Mouse (Mus musculus) hindbrain, embryonic 16.5 days (tissue): Measurements from ENCODE around the gene Sec23a. TPM values are rescaled to one million over a fixed set of nuclear protein-coding genes. Genes with fewer than 3 reads are reported as not detected.

Experiments
- ATAC-seq: fragments of 200-750 bp; cut with Nextera tagmentation; 2 replicates; pipeline ENCODE4 v1.8.0; 2017; ENCODE audit warnings: moderate TSS enrichment, moderate library complexity
- H3K27ac ChIP-seq: fragments of 300-500 bp; sonication (generic); 2 replicates; pipeline ENCODE4 v1.5.1; 2014; ENCODE audit warnings: low read depth, mild to moderate bottlenecking, control low read depth, low read length, moderate library complexity
- H3K27me3 ChIP-seq: fragments of 300-500 bp; sonication (generic); replicated peaks from 2 replicates; pipeline ENCODE4 v1.6.1; 2014; ENCODE audit warnings: low read length; ENCODE audit not compliant: control insufficient read depth, insufficient read depth
- H3K36me3 ChIP-seq: fragments of 300-500 bp; sonication (generic); 2 replicates; pipeline ENCODE4 v1.6.1; 2014; ENCODE audit warnings: mild to moderate bottlenecking, low read length, moderate library complexity, mixed read lengths; ENCODE audit not compliant: control insufficient read depth, insufficient read depth
- H3K4me1 ChIP-seq: fragments of 300-500 bp; sonication (generic); 2 replicates; pipeline ENCODE4 v1.6.1; 2014; ENCODE audit warnings: low read depth, low read length; ENCODE audit not compliant: control insufficient read depth, insufficient read depth
- H3K4me2 ChIP-seq: fragments of 300-500 bp; sonication (generic); 2 replicates; pipeline ENCODE4 v1.6.1; 2014; ENCODE audit warnings: mild to moderate bottlenecking, low read length, control low read depth, moderate library complexity
- H3K4me3 ChIP-seq: fragments of 300-500 bp; sonication (generic); 2 replicates; pipeline ENCODE4 v1.5.1; 2014; ENCODE audit warnings: mild to moderate bottlenecking, low read length, control low read depth, moderate library complexity
- H3K9ac ChIP-seq: fragments of 300-500 bp; sonication (generic); 2 replicates; pipeline ENCODE4 v1.6.1; 2014; ENCODE audit warnings: low read depth, mild to moderate bottlenecking, control low read depth, low read length, moderate library complexity
- H3K9me3 ChIP-seq: fragments of 300-500 bp; sonication (generic); 2 replicates; pipeline ENCODE4 v1.6.1; 2014; ENCODE audit warnings: mild to moderate bottlenecking, low read length, moderate library complexity; ENCODE audit not compliant: control insufficient read depth
- WGBS: fragments of 180-500 bp; shearing (Covaris S2); extraction: QIAGEN DNeasy Blood & Tissue Kit; methylation state at CpG from one replicate; pipeline ENCODE4 v1.1.7; 2014; 5-methylcytosine and 5-hydroxymethylcytosine counted together
- polyA plus RNA-seq: library from polyadenylated mRNA; unstranded; fragments of >200 nt; fragmentation: Nextera tagmentation; extraction: Ambion mirVana; gene quantifications from 2 replicates; pipeline ENCODE4 v1.2.1, GENCODE M21; 2015

Gene Sec23a
- polyA plus RNA-seq, 1 experiment from 2014 or later = 106 TPM

- H3K9me3 ChIP-seq = no peaks in the 10 kb centered on the region
- no peaks in the 10 kb centered on the region for H3K27me3 ChIP-seq
- no peak overlapping the region for H3K27ac ChIP-seq
- peaks cover 6% of the 10 kb centered on the region; the same call in 1 of the 2 replicates for H3K36me3 ChIP-seq
- H3K9ac ChIP-seq = no peak overlapping the region
- H3K4me1 ChIP-seq = no peaks in the 10 kb centered on the region
- H3K4me3 ChIP-seq = no peak overlapping the region
- ATAC-seq = no peak
- H3K4me2 ChIP-seq = no peak overlapping the region
- 92% methylated on average over 3 of the region's 3 CpGs for WGBS
These were observed 40.7 kb upstream of the Sec23a start for GRCm38 (mm10) chr12:59052470-59052869.

- no peak overlapping the region for H3K9ac ChIP-seq
- H3K36me3 ChIP-seq = peaks cover 19% of the 10 kb centered on the region
- H3K4me1 ChIP-seq = no peaks in the 10 kb centered on the region
- no peak overlapping the region for H3K4me2 ChIP-seq
- no peak overlapping the region for H3K4me3 ChIP-seq
- H3K9me3 ChIP-seq = no peaks in the 10 kb centered on the region
- H3K27ac ChIP-seq = no peak overlapping the region; the same call in 1 of the 2 replicates
- H3K27me3 ChIP-seq = no peaks in the 10 kb centered on the region
- no peak for ATAC-seq
- 40% methylated on average over 7 of the region's 7 CpGs for WGBS
These were observed 29.0 kb upstream of the Sec23a start for GRCm38 (mm10) chr12:59040851-59041250.

DNA sequence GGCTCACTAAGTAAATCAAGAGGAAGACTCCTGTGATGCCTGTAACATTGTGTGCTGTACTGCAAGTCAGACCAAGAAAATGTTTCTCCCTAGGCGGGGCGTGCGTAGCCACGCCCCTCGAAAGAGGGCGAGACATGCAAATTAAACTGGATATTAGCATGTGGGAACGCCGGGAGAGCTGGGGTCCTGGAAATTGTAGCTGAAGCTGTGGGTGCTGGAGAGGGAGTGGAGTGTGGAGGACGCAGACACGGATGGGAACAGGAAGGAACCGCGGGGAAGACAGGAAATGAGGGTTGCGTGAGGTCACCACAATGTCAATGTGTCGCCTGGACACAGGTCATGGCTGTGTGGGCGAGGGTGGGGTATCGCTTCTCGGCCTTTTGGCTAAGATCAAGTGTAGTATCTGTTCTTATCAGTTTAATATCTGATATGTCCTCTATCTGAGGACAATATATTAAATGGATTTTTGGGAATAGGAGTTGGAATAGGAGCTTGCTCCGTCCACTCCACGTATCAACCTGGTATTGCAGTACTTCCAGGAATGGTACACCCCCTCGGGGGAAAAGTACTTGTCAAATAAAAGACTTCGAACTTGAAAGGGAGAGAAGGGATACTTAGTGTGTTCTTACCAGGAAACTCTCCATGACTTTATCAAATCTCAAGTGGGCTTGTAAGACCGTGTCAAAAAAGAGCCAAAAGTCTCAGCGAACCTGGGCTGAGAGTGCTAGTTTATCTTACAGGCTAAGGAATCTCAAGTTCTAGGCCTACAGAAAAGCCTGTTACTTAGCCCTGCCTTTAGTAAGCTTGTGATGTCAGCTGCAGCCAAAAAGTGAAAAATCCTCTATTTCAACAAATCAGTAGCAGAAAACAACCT, 28.4 kb upstream of the Sec23a start:
- no peak overlapping the region for H3K9ac ChIP-seq
- no peak overlapping the region for H3K4me3 ChIP-seq
- H3K9me3 ChIP-seq = no peaks in the 10 kb centered on the region
- H3K4me1 ChIP-seq = no peaks in the 10 kb centered on the region
- WGBS = 5% methylated on average over 23 of the region's 23 CpGs
- peak overlapping the region; percentile 45 for H3K27ac ChIP-seq
- H3K4me2 ChIP-seq = peak overlapping the region; percentile 25; the same call in 1 of the 2 replicates
- peaks cover 14% of the 10 kb centered on the region for H3K36me3 ChIP-seq
- H3K27me3 ChIP-seq = no peaks in the 10 kb centered on the region
- peak; percentile 82 for ATAC-seq

DNA sequence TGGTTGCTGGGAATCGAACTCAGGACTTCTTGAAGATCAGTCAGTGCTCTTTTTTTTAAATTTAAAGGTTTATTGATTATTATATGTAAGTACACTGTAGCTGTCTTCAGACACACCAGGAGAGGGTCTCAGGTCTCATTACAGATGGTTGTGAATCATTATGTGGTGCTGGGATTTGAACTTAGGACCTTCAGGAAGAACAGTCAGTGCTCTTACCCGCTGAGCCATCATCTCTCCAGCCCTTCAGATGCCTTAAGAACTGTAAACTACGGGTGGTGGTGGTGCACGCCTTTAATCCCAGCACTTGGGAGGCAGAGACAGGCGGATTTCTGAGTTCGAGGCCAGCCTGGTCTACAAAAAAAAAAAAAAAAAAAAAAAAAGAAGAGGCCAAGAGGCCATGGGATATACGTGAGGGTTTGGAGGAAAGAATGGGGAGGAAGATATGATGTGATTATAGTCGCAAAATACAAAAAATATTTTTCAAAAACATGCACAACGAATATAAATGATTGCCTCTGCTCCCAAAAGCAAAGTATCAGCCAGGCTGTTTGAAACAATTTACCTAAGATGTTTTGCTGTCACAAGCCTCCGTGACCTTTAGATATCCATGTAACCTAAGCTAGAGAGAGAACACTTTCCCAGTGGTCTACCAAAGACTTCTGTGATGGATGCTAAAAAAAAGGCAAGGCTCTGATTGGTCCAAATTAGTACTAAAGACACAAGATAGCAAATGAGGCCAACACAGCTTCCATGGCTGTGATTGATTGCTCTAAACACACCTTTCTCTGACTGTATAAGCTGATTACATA, 27.5 kb upstream of the Sec23a start:
- Histone ChIP-seq H3K4me1 (no peaks in the 10 kb centered on the region), H3K27me3 (no peaks in the 10 kb centered on the region), H3K9ac (no peak overlapping the region), H3K36me3 (peaks cover 10% of the 10 kb centered on the region), H3K9me3 (no peaks in the 10 kb centered on the region), H3K4me2 (no peak overlapping the region), H3K4me3 (no peak overlapping the region), H3K27ac (no peak overlapping the region)
- WGBS = 73% methylated on average over 10 of the region's 10 CpGs
- ATAC-seq = peak; percentile 89; the same call in 1 of the 2 replicates

- WGBS = 71% methylated on average over 5 of the region's 5 CpGs
- Histone ChIP-seq H3K9me3 (no peaks in the 10 kb centered on the region), H3K4me2 (no peak overlapping the region), H3K27me3 (no peaks in the 10 kb centered on the region), H3K27ac (no peak overlapping the region), H3K4me1 (no peaks in the 10 kb centered on the region), H3K36me3 (no peaks in the 10 kb centered on the region), H3K9ac (no peak overlapping the region), H3K4me3 (no peak overlapping the region)
- no peak for ATAC-seq
These were observed 20.3 kb upstream of the Sec23a start for GRCm38 (mm10) chr12:59032101-59032500.

DNA sequence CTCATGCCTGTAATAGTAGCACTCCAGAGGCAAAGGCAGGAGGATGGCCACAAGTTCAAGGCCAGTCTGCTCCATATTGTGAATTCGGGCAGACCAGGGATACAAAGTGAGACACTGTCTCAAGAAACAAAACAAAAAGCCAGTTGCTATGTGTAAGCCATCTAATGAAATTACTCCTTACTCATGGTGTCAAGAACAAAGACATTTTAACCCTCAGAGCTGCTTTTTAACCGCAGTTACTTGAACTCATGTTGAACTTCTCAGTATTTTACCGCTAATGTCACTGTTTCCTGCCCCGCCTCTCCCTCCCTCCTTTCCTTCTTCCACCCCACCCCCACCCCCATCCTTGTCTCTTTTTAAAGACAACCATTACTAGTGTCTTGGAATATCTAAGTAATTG, 9.5 kb upstream of the Sec23a start:
- WGBS = 91% methylated on average over 4 of the region's 4 CpGs
- Histone ChIP-seq H3K27me3 (no peaks in the 10 kb centered on the region), H3K27ac (no peak overlapping the region), H3K4me3 (no peak overlapping the region), H3K4me1 (no peaks in the 10 kb centered on the region), H3K9ac (no peak overlapping the region), H3K36me3 (peaks cover 17% of the 10 kb centered on the region), H3K9me3 (no peaks in the 10 kb centered on the region), H3K4me2 (no peak overlapping the region)
- ATAC-seq = no peak

GRCm38 (mm10) chr12:59019891-59020290, 8.1 kb upstream of the Sec23a start:
- ATAC-seq = no peak

DNA sequence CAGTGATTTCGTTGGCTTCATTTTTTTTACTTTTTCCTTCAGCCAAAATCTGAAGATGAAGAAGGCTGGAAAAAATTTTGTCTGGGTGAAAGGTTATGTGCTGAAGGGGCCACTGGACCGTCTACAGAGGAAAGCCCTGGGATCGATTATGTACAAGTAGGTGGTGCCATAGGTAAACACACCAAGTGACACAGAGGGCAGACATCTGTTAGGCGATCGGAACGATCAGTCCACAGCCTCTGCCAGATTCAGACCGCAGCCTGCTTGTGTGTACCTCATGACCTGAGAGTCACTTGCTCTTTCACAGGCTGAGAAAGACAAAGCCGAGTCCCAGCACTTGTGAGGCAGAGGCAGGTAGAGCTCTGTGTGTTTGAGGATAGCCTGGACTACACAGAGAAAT, 6.2 kb upstream of the Sec23a start:
- ATAC-seq = no peak
- Histone ChIP-seq H3K27me3 (no peaks in the 10 kb centered on the region), H3K9me3 (no peaks in the 10 kb centered on the region), H3K9ac (no peak overlapping the region), H3K27ac (no peak overlapping the region), H3K4me2 (no peak overlapping the region), H3K4me3 (no peak overlapping the region), H3K36me3 (peaks cover 14% of the 10 kb centered on the region), H3K4me1 (no peaks in the 10 kb centered on the region)
- 94% methylated on average over 8 of the region's 8 CpGs for WGBS

More at GRCm38 (mm10) chr12:59019891-59020290, 8.1 kb upstream of the Sec23a start:
- H3K4me1 ChIP-seq = no peaks in the 10 kb centered on the region
- H3K9ac ChIP-seq = no peak overlapping the region
- H3K9me3 ChIP-seq = no peaks in the 10 kb centered on the region
- WGBS = 90% methylated on average over 2 of the region's 2 CpGs
- no peaks in the 10 kb centered on the region for H3K27me3 ChIP-seq
- no peak overlapping the region for H3K4me2 ChIP-seq
- no peak overlapping the region for H3K4me3 ChIP-seq
- no peak overlapping the region for H3K27ac ChIP-seq
- H3K36me3 ChIP-seq = peaks cover 14% of the 10 kb centered on the region

DNA sequence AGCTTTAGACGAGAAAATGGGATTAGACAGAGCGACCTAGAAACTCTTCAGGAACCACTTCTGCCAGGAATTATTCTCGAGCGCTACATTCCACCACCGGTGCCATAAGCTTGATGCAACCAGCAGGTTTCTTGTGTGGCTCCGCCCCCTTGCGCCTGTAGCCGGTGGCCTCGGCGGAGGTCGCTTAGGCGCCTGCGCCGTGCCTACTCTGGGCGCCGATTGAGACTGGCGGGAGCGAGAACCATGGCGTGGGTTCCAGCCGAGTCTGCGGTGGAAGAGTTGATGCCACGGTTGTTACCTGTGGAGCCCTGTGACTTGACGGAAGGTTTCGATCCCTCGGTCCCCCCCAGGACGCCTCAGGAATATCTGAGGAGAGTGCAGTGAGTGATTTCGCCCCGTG, 1.4 kb upstream of the Sec23a start, which contains the start of gene Gemin2:
TSS of gene Gemin2 (plus strand) at position 160 of the 400 bp plus-strand sequence.
- WGBS = under 1% methylated on average over 28 of the region's 28 CpGs
- peaks cover 3% of the 10 kb centered on the region for H3K36me3 ChIP-seq
- H3K4me3 ChIP-seq = peak within 1 kb of the TSS; percentile 89

More for the DNA sequence above, 1.4 kb upstream of the Sec23a start, which contains the start of gene Gemin2:
- peak within 1 kb of the TSS; percentile 64 for H3K27ac ChIP-seq
- H3K9ac ChIP-seq = peak within 1 kb of the TSS; percentile 56
- peak; percentile 80 for ATAC-seq
- H3K27me3 ChIP-seq = no peaks in the 10 kb centered on the region
- H3K9me3 ChIP-seq = no peaks in the 10 kb centered on the region
- H3K4me2 ChIP-seq = peak within 1 kb of the TSS; percentile 62
- H3K4me1 ChIP-seq = peaks cover 20% of the 10 kb centered on the region
